Mouse (Mus musculus) myocyte (in vitro differentiated cells): ENCODE measurements at regions not wholly inside any gene's neighbourhood (a gene's known extent, or its start where the extent isn't known, plus 50 kb on each side); places are given as distances from the start of the nearest gene placed in this dataset.

Experiments used
- MAX ChIP-seq: IDR thresholded peaks from one replicate; pipeline ENCODE4 v1.6.1; 2011; ENCODE audit warnings: low read depth, mild to moderate bottlenecking, control low read depth
- MYOG ChIP-seq, 3 experiments: IDR thresholded peaks; one replicate each; pipeline ENCODE4 v1.6.1; 2011; ENCODE audit warnings: control low read depth in 2 of 3, low read depth in 2 of 3, mild to moderate bottlenecking in 2 of 3; ENCODE audit not compliant: insufficient read length in 2 of 3, control insufficient read depth in 1 of 3, insufficient read depth in 1 of 3
- POLR2A ChIP-seq: IDR thresholded peaks from one replicate; pipeline ENCODE4 v1.6.1; 2011; ENCODE audit warnings: low read depth, mild to moderate bottlenecking, control low read depth, moderate library complexity; ENCODE audit not compliant: insufficient read length
- TCF3 ChIP-seq: IDR thresholded peaks from one replicate; pipeline ENCODE4 v1.6.1; 2011; ENCODE audit warnings: low read depth, control low read depth; ENCODE audit not compliant: insufficient read length

GRCm38 (mm10) chrX:11876636-11877035, 283.5 kb downstream of the Bcor start:
- TF ChIP-seq POLR2A (no peak), MAX (no peak), MYOG (IDR thresholded peaks at IDR 0.05; ENCODE audit: control insufficient read depth in 1 of 3, insufficient read depth in 1 of 3, insufficient read length in 2 of 3, low read depth in 2 of 3) (no peak), TCF3 (no peak)
